Mouse (Mus musculus) gastrocnemius, adult 18-20 months (tissue): ENCODE data around the gene Phldb2. TPM values are rescaled to one million over a fixed set of nuclear protein-coding genes. Genes with fewer than 3 reads are reported as not detected.

Experiments
- DNase-seq: peaks from one replicate; pipeline ENCODE4 v3.0.0; 2021; ENCODE audit warnings: low spot score
- long read RNA-seq, 2 experiments: library from polyadenylated mRNA; stranded (forward); transcript quantifications; one replicate each; pipeline ENCODE4 v2.0.0; 2021
- total RNA-seq, 2 experiments: library from RNA; stranded (reverse); gene quantifications; 2 replicates each; pipeline ENCODE4 v1.2.3; 2021

The Phldb2 gene
- 1 to 10 TPM; 4.8 to 9.2 TPM for total RNA-seq
- long read RNA-seq, experiment 1, result 0 reads
- long read RNA-seq, experiment 2, full-length matches to known transcripts, result 1 of 2 reads
- long read RNA-seq, experiment 2, partial matches to known transcripts, result 0 of 2 reads
- long read RNA-seq, experiment 2, other reads (novel, unspliced or antisense), result 1 of 2 reads

DNA sequence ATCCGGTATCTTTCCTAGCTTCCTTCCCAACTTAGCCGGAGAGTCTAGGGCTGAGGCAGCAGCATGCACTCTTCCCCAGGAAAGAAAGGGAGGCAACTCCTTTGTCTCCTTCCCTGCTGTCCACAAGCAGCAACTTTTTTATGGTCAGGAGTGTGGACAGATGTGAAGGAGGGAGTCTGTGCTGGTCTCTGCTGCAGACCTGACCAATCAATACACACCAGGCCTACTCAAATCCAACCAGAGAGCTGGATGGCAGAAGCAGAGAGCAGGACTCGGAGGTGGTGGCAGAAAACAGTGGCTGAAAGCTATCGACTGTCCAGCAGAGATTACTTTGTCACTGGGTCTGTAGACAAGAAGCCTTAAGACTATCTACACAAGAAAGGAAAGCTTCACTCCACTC lies at the start of gene Phldb2:
Gene Phldb2 (minus strand): TSS at position 205 of the 400 bp plus-strand sequence.
- DNase-seq, result no peak

DNA sequence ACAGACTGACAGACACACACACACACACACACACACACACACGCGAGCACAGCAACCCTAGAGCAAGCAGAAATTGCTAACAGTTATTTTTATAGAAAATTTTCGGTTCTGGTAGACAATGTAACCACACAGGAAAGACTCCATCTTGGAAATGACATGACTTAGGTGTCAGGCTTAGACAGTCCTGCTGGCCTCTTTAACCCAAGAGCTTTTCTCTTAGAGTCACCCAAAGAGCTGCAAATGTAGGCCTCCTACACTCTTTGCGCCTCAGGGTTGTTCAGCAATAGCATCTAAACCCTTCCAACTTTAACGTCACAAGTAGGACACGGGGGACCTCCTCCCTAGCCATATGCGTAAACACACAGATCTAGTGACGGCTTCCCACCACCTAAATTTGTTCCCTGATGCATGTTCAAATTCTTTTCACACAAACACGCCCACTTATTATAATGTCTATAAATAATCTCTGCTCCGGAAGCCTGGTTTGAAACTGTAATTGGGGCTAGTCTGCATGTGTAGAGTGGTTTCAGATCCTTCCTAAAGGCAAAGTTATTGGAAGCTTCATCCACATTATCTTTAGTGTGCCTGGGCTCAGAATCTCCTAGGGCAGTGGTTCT lies 48.3 kb upstream of the Phldb2 start:
- no peak for DNase-seq

DNA sequence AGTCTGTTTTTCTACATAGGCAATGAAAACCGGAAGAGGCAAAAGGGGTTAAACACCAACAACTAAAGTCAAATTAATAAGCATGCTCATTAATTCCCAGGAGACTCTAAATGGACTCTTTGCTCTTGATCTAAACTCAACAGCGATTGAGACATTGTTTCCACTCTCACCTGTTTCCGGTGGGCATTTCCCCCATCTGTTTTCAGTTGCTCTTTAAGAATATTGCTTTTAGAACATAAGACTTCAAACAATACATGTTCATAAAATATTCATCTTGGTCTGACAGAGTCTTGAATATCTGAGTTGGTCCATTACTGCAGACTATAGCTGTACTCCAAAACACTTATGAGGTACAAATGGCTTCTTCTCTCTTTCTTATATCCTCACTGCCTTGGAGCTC lies 47.6 kb upstream of the Phldb2 start:
- DNase-seq, result no peak

DNA sequence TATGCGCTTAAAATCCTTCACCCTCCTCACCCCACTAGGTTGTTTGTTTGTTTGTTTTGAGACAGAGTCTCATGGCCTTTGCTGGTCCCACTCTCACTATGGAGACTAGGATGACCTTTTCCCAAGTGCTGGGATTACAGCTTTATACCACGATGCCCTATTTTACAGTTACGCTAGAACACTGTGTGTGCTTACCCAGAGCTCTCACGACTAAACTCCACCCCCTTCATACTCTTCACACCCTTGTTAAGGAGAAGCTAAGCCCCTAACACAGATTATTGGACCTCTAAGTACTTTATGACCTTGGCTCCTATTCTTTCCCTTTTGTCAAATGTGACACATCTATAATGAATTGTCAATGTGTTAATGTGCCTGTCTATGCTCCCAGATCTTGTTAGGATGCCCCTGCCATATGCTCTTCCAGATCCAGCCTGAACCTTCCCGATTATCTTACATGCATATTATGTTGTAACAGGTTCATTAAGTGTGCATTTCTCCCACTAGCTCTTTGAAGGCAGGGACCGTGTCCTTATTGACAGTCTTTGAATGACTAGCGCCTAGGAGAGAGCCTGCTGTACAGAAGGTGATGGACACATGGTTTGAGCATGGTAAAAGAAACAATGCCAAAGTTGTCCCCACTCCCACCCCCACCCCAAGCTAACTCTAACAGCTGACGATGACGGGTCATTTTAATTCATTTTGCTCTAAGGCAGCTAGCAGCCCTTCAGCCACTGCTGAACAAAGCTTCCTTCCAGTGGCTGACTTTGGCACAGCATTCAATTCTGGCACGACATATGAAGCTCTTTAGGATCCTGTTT lies 46.2 kb upstream of the Phldb2 start:
- DNase-seq, result no peak

DNA sequence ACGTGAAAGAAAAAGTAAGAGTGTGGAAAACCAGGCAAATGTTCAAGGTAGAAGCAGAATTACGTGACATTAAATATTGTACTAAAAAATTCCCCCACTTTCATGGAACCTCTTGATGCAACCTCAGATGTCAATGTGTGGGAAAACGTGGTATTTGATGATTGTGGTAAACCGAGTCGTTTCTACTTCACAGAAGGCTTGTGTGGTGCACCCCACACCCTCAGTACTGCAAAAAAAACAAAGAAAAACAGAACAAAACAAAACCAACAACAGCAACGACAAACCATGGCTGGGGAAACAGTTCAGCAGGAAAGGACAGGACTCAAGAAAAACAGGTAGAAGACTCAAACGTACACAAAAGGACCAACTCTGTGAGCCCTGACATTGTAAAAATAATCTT lies 44.8 kb upstream of the Phldb2 start:
- DNase-seq, result no peak

DNA sequence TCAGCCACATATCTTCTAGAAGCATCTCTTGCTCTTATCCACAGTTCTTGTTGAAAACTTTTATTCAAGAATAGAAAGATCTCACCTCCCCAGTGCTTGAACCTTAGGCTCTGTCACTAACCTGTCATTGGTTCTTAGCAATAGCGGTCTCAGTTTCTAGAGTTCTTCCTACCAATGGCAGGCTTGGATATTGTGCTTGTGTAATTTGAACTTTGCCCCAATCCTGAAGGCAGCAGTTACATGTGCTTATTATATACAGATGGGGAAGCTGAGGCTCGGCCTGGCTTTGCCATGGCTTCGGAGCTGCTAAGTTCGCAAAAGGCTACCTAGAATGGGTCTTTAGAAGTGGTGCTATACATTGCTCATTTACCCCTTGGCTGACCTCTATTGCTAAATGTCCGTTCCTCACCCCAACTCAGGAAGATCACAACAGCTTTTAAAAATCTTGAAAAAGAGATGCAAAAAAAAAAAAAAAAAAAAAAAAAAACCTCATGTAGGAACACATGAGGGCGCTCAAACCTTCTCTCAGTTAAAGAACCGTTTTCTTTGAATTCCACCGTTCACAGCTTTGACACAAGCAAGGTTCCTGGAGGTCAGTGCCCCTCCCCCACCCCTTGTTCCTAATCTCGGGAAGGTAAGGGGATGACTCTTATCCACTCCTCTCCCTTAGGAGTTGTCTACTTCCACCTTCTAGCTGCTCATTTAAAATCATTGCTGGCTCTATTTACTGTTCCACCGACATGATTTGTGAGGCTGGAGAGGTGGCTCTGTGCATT lies 37.7 kb upstream of the Phldb2 start:
- no peak for DNase-seq

DNA sequence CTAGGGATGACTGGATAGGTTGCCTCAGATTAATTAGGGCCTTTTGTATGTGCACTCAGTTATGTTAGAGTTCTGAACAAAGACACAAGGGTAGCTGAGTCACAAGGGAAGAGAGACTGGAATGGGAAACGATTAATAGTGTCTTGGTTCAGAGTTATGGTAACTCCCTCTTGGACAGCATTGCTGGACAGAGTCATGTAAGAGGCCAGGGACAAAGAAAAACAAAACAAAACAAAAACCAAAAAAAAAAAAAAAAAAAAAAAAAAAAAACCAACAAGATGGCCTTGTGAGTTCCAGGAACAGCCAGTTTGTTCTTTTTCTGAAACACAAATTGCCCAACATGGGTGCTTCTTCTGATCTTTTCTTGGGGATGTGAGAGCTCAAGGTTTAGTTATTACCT lies 32.8 kb upstream of the Phldb2 start:
- DNase-seq, result no peak

DNA sequence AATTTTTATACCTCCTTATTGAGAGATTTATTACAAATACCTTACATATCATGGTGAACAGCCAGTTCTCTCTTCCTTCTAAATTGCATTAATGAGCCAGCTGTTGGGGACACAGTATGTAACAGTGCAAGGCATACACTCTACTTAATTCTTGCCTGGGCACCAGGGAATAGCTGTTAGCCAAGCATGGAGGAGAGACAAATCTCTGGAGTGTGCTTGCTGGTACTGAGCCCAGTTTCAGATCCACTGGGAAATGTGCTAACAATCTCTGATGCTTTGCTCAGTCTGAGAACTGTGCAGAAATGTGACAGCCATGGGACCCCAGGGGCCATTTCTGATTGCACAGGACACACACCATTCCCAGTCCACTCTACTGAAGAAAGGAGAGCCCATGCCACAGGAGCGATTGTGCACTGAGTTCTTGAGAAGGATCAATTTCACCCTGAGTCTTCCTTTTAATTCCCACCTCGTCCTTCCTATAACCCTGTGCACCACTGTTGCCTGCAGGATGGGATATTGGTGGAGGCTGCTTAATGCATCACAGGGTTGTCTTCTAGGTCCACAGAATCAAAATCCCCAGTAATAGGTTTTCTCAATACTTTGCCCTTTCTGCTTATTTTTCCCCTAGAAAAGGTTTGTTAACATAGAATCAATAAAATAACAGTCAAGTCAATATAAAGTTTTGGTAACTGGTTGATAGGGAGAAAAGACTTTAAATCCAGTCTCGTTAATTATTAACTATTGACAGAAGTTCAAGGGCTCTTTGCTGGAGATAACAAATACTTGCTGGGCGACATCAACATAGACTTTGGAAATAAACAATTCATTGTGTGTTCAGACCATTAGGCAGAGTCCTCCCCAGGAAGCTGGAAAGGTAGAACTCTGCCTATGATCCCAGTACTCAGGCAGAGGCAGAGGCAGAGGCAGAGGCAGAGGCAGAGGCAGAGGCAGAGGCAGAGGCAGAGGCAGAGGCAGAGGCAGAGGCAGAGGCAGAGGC lies 31.5 kb upstream of the Phldb2 start:
- DNase-seq, result peak; percentile 47

DNA sequence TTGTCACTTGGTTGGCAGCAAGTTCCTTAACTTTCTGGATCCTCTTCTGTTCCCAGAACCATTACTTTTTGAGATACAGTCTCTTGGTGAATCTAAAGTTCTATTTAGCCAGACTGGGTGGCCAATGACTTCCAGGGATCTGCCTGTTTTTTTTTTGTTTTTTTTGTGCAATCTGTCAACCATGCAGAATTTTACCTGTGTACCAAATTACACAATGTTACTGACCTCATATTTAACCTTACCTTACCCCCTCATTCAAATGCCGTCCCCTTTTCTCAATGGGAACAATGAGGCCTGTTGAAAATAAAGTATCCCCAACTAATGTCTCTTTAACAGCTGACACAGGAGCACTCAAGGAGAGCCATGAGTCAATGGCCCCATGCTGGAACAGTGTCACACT lies 22.9 kb upstream of the Phldb2 start:
- DNase-seq, result no peak

DNA sequence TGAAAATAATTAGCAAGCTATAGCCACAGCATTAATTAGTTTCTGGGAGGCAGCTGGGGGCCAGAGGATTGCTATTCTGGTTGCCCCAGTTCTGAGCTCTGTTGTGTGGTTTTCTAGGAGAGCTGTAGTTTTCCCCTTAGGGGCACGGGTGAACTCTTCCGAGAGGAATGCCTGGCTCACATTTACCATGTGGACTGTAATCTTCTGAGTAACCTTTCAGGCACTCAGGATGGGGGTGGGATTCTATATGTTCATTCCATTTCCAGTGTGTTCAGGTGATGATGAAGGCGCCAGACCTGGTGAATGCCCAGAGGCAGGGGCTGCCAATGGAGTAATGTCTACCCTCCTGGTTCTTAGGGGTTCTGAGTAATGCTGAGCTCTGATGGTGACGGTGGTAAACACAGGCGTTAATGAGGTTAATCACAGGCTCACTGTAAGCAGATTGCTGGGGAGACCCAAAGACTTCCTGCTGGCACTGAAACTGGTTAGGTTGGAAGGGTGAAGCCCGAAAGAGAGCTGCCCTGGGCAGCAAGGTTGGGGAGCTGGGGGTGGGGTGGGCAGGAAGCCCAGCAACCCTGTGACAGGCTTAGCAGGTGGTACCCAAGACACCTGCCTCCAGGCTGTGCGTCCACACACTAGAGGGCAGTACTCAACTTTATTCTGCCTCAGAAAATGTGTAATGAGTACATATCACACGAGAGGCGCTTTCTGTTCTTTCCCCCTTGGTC lies 20.7 kb upstream of the Phldb2 start:
- no peak for DNase-seq

DNA sequence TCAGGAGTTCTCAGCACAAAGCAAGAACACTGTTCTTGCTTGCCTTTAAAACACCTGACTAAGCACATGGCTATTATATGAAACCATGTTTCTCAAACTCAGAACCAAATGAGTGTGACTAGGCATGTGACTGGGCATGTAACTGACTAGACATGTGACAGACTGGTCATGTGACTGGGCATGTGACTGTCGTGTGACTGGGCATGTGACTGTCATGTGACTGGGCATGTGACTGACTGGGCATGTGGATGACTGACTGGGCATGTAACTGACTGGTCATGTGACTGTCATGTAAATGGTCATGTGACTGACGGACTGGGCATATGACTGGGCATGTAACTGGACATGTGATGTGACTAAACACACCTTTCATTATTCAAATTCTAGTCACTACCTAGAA lies 16.8 kb upstream of the Phldb2 start:
- DNase-seq, result no peak

DNA sequence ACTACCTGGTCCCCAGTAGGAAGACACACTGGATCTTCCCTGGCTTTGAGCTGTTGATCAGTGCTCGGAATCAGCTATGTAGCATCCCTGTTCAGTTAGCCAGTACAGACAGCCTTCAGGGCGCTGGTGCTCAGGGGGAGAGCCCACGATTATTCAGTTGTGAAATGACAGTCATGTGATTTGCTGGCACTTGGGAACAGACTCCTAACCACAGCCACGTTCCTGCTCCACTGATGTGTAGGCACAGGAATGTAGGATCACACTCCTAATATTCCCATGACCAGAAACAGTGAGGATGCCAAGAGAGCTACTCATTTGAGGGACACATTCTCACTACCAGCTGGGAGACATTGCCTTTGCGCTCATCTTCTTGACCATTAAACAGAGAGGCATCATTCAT lies 15.3 kb upstream of the Phldb2 start:
- DNase-seq, result no peak

DNA sequence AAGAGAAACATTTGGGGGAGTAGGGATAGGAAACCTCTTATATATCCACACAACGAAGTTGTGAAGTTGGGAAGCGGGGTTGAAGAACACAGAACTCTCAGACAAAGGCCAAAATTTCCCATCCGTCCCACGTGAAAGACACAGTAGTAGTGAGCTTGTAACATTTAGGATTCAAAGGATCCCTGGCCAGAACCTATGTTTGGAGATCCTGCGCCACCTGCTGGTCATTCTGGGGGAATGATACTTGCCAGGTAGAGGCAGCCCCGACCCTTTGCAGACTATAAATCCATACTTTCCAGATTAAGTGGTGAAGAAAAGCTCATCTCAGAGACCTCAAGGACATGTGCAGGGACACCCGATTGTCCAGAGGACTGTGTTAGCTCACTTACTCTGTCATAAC lies 14.1 kb upstream of the Phldb2 start:
- DNase-seq, result peak; percentile 76

DNA sequence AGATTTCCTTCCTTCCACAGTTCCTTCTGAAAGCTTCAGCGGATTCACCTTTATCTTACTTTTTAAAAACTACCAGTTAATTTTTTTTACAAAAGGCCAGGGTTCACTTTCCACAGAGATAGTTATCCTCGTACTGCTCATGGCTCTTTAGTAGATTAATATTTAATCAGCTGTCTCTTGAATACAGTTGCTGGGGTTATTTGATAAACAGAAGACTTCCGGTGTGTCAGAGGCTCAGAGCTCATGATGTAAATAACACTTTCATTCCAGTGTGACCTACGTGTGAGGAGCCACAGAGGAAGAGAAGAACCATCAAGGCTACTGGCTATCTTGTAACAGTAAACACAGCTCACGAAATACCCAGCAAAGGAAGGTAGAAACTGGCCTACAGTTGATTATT lies 13.2 kb upstream of the Phldb2 start:
- no peak for DNase-seq

DNA sequence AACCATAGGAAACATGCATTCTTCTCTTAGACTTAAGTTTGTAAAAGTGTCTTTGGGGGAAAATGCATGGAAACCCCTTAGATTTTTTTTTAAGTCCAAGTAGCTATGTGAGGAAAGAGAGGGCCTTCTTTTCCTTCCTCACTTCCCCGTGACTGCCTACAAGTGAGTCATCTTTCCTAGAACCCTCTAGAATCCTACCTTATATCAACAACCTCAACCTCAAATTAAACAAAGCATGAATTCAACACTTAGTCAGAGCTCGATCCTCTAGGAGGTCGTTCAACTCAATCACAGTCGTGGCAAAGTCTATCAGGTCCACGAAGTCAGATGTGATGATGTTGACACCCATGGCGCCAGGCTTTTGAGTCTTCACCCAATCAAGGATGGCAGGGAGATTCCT lies 11.4 kb upstream of the Phldb2 start:
- DNase-seq, result no peak

DNA sequence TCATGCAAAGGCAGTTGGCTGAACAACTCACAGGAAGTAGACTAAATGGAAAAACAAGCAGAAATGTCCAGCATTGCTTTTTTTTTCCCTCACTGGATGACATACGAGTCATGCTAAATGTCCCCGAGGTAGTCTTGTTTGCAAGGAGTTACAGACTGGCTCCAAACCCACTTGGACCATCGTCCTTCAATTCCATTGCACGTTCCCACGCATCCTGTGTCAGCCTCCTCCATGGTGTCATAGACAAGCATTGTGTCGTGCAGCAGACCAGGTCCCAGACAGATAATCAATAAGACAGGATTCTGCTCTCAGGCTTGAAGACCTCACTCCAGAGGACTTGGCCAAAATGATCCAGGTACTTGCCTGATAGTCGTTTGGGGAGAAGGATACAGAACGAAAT lies 10.4 kb upstream of the Phldb2 start:
- DNase-seq, result no peak

DNA sequence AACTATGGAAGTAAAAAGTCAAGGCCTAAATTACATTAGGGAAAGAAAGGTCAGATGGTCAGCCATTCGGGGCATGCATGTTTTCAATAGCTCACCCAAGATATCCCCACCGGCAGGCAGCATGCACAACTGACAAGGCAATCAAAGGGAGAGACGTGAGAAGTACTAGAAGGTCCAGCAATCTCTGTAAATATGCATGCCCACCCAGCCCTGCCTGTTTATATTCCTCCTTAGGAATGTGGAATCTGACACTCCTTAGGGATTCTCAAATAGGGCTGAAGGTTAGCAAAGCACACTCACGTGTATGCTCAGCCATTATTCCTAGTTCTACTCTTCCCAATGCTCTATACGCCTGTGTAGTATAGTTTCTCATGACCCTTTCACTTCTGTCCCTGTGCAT lies 9.7 kb upstream of the Phldb2 start:
- no peak for DNase-seq

DNA sequence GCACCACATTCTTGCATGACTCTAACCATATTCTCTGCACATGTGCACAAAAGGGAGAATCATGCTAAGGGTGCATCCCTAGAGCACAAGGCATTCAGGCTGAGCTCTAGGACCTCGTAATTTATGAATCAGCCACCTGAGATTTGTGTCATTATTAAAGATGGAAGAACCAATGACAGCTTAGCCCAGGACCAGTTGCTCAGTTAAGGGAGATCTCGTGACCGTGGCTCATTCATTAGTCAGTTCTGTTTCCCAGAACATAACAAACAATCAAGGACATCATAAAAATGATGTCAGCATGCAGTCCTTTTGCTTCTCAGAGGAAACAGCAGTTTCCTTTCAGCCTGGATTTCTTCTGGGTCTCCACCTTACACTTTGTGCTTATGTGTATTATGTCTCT lies 7.6 kb upstream of the Phldb2 start:
- DNase-seq, result no peak

DNA sequence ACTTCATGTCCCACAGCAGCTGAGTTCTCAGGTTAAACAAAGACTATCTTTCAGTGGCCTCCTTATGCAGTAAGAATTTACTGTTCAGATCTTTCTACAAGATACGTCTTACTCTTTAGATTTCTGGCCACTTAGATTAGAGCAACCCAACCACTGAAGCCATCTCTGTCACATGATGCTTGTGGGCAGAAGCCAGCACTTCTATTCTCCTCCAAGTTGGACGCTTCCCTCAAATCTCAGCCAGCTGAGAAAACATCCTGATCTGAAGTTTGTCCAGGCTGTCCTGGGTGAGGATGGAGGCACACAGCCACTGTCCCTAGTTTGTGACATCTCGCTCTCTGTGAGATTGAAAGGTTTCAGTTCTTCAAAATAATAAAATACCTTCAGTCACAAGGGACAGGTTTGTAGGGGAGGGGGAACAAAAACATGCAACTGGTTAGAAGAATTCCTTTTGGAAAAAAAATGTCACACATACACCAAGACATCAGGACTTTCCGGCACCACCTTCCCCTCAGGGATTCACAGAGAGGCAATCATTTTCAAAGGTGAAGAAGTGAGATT lies 3.1 kb upstream of the Phldb2 start:
- DNase-seq, result no peak

DNA sequence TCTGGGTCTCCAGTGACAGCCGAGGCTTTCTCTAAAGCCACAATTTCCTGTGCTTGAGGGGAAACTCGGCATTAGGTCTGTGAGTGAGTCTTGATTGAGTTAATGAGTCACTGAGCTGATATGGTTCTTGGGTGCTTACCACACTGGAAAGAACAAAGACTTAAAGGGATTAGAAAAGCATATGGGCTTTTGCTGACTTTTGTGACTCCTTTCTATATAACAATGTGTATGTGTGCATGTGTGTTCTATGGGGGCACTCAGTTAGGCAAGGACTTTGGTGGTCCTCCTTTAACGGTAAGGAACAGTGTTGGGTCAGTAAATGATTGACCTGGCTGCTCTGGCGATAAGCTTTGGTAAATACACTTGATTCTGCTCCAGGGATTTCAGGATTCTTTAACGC lies 897 bp downstream of the Phldb2 start:
- DNase-seq, result no peak
